Mouse (Mus musculus) adrenal gland, postnatal 36 days (tissue): ENCODE results near the gene Ttll3. TPM values are rescaled to one million over a fixed set of nuclear protein-coding genes. Genes with fewer than 3 reads are reported as not detected.

Source experiments
- DNase-seq, 2 experiments: peaks; one replicate each; pipeline ENCODE4 v3.0.0; 2021; ENCODE audit warnings: mixed read lengths in 1 of 2
- microRNA-seq: library from miRNA; unstranded; fragments of <30 nt; microRNA quantifications from one replicate; pipeline ENCODE4 v1.2.0, GENCODE M21; 2021
- total RNA-seq, 2 experiments: library from RNA; stranded (reverse); gene quantifications; 2 replicates each; pipeline ENCODE4 v1.2.3; 2021

Gene Ttll3
- total RNA-seq, 2 experiments from 2014 or later, result 2.2 to 3.6 TPM

DNA sequence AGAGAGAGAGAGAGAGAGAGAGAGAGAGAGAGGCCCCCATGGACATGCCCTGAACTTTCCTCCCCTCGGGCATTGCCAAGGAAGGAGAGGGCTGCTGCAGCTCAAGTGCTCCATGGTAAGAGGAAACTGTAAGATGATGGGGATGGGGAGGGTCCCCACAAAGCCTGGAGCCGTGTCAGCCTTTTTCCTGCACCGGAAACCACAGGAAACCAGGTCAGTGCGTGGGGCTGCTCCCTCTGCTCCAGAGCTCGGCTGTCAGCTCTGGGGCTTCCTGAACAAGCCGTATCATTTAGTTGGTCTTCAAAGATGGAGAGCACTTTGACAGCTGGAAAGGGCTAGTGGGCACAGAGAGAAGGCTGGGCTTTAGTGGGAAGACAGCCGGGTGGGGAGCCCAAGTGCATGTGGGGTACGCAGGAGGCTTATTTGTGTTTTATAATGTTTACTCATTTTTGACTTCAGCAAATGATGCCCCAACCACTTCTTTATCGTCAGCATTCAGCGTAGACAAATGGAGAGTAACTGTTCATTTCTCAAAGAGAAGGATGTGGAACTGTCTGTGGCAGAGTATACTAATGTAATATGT, 69.0 kb downstream of the Ttll3 start, which contains the start of gene Il17re:
TSS of gene Il17re (plus strand) at position 533 of the 583 bp plus-strand sequence.
- DNase-seq, result no peak

DNA sequence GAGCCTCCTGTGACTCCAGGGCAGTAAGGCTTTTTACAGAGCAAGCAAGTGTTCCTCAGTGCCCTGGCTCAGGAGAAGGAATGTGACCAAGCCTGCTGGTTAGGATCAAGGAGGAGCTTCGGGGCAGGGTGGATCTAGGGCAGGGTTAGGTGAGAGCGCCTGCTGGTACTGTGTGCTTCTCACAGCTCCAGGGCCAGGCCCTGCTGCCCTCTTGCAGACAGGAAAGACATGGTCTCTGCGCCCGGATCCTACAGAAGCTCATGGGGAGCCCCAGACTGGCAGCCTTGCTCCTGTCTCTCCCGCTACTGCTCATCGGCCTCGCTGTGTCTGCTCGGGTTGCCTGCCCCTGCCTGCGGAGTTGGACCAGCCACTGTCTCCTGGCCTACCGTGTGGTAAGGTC, 69.6 kb downstream of the Ttll3 start:
- no peak for DNase-seq

DNA sequence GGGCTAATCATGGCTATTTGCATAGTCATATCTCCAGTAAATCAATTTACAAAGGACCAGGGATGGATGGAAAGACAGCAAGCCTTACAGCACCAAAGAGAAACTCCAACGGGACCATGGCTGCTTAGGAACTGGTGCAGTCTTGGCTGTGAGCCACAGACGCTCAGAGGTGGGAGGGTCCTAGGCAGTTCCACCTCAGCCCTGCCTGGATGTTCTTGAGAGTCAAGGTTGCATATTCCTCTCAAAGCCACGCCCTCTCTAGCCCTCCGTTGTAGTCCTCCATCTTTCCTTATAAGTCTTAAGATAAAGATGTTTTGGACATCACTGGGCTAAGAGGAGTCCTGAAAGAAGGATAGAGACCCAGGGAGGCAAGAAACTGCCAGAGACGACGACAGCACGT, 75.0 kb downstream of the Ttll3 start:
- no peak for DNase-seq

Small RNAs within 50 kb of the gene (microRNA-seq; reads per million reads assigned to microRNA genes)
- not detected for gene Gm24387

Other genes starting within 250 kb of the Ttll3 start
- gene Lhfpl4, start 193.9 kb upstream of the Ttll3 start, total RNA-seq, result 1 to 10 TPM; 2.9 to 3.1 TPM
- gene Mtmr14, start 151.4 kb upstream of the Ttll3 start, total RNA-seq, result 10 to 100 TPM; 19.7 to 30.1 TPM
- gene Cpne9, start 107.0 kb upstream of the Ttll3 start, total RNA-seq, result 1 to 10 TPM; 1.1 TPM
- gene Brpf1, start 82.1 kb upstream of the Ttll3 start, total RNA-seq, result 10 to 100 TPM; 25.2 to 27.2 TPM
- gene Ogg1, start 62.3 kb upstream of the Ttll3 start, total RNA-seq, result 10 to 100 TPM; 14.0 to 15.4 TPM
- 10 to 100 TPM; 46.4 to 53.9 TPM for gene Camk1, start 45.3 kb upstream of the Ttll3 start, total RNA-seq
- 10 to 100 TPM; 36.3 to 43.8 TPM for gene Tada3, start 11.4 kb upstream of the Ttll3 start, total RNA-seq
- 100 to 1,000 TPM; 193 to 213 TPM for gene Arpc4, start 11.1 kb upstream of the Ttll3 start, total RNA-seq
- 1 to 10 TPM; 4.6 to 7.2 TPM for gene Rpusd3, start 30.1 kb downstream of the Ttll3 start, total RNA-seq
- gene Cidec, start 46.5 kb downstream of the Ttll3 start, total RNA-seq, result 100 to 1,000 TPM; 344 to 362 TPM
- gene Jagn1, start 53.3 kb downstream of the Ttll3 start, total RNA-seq, result 10 to 100 TPM; 45.0 to 50.6 TPM
- under 1 TPM; 0.50 to 0.76 TPM for gene Il17re, start 69.2 kb downstream of the Ttll3 start, total RNA-seq
- 10 to 100 TPM; 18.1 to 19.5 TPM for gene Il17rc, start 82.2 kb downstream of the Ttll3 start, total RNA-seq
- 10 to 100 TPM; 55.9 to 58.0 TPM for gene Creld1, start 94.0 kb downstream of the Ttll3 start, total RNA-seq
- under 1 TPM; 0.17 to 0.26 TPM for gene Prrt3, start 112.7 kb downstream of the Ttll3 start, total RNA-seq
- gene Emc3, start 142.4 kb downstream of the Ttll3 start, total RNA-seq, result 100 to 1,000 TPM in 1 of 2 experiments, 10 to 100 TPM in 1; 96.2 to 122 TPM
- gene Fancd2, start 142.4 kb downstream of the Ttll3 start, total RNA-seq, result 1 to 10 TPM in 1 of 2 experiments, under 1 TPM in 1; 0.83 to 1.5 TPM
- gene Fancd2os, start 211.5 kb downstream of the Ttll3 start, total RNA-seq, result under 1 TPM in 1 of 2 experiments, not detected in 1; 0.40 TPM
- gene Brk1, start 215.5 kb downstream of the Ttll3 start, total RNA-seq, result 100 to 1,000 TPM; 164 to 225 TPM
- gene Vhl, start 234.7 kb downstream of the Ttll3 start, total RNA-seq, result 10 to 100 TPM; 27.1 to 32.8 TPM
- 10 to 100 TPM; 17.8 to 21.9 TPM for gene Irak2, start 249.2 kb downstream of the Ttll3 start, total RNA-seq